Mouse (Mus musculus) ovary, adult 2 months (tissue): Measurements from ENCODE around the gene 1700067P10Rik. TPM values are rescaled to one million over a fixed set of nuclear protein-coding genes. Genes with fewer than 3 reads are reported as not detected.

Source experiments
- polyA plus RNA-seq: library from polyadenylated mRNA; depleted of rRNA; stranded (reverse); fragments of >200 nt; gene quantifications from 2 replicates; pipeline ENCODE4 v1.2.3, GENCODE M21; 2012; rRNA removed

Gene 1700067P10Rik
- 0.13 TPM in 1 of 2 replicates, not detected in the other for polyA plus RNA-seq

GRCm38 (mm10) chr17:48089019-48089418 lies at the start of gene 1700067P10Rik:
1700067P10Rik (plus strand) TSS chr17:48089319.

Other genes starting within 250 kb of the 1700067P10Rik start
- 164 and 199 TPM in 2 replicates for gene Foxp4, start 164.7 kb upstream of the 1700067P10Rik start, polyA plus RNA-seq
- gene 1700122O11Rik, start 51.0 kb upstream of the 1700067P10Rik start, polyA plus RNA-seq, result not detected in 2 replicates
- gene 9830107B12Rik, start 56.9 kb downstream of the 1700067P10Rik start, polyA plus RNA-seq, result not detected in 2 replicates
- gene A530064D06Rik, start 78.0 kb downstream of the 1700067P10Rik start, polyA plus RNA-seq, result 0.28 and 0.83 TPM in 2 replicates
- gene Trem1, start 143.4 kb downstream of the 1700067P10Rik start, polyA plus RNA-seq, result 0.05 and 0.07 TPM in 2 replicates
- gene Trem3, start 158.5 kb downstream of the 1700067P10Rik start, polyA plus RNA-seq, result not detected in 2 replicates
- gene Treml4, start 175.0 kb downstream of the 1700067P10Rik start, polyA plus RNA-seq, result 0.29 and 0.51 TPM in 2 replicates
- gene Treml2, start 210.2 kb downstream of the 1700067P10Rik start, polyA plus RNA-seq, result 0.45 and 0.50 TPM in 2 replicates
- 1.3 TPM in 2 replicates for gene B430306N03Rik, start 226.8 kb downstream of the 1700067P10Rik start, polyA plus RNA-seq